Mouse (Mus musculus) thymus, adult 2 months (tissue): Measurements from ENCODE around the gene Gprc5b. TPM values are rescaled to one million over a fixed set of nuclear protein-coding genes. Genes with fewer than 3 reads are reported as not detected.
A peak's percentile ranks its signal among the peaks of the same experiment; 100 is the strongest.

Experiments
- DNase-seq: peaks from one replicate; pipeline ENCODE4 v3.0.0; 2021
- H3K27ac ChIP-seq: fragments of 200-500 bp; 2 replicates; pipeline ENCODE4 v1.5.1; 2012; ENCODE audit warnings: low read length, control low read depth; ENCODE audit not compliant: control insufficient read depth, insufficient read depth
- H3K27me3 ChIP-seq: fragments of 200-500 bp; 2 replicates; pipeline ENCODE4 v1.6.1; 2012; ENCODE audit warnings: mild to moderate bottlenecking, low read length, moderate library complexity, mixed read lengths; ENCODE audit not compliant: control insufficient read depth, insufficient read depth
- H3K36me3 ChIP-seq: fragments of 200-500 bp; 2 replicates; pipeline ENCODE4 v1.6.1; 2012; ENCODE audit warnings: mild to moderate bottlenecking, low read length, moderate library complexity; ENCODE audit not compliant: control insufficient read depth, insufficient read depth
- H3K4me1 ChIP-seq: fragments of 200-500 bp; replicated peaks from 2 replicates; pipeline ENCODE4 v1.6.1; 2012; ENCODE audit warnings: low read length; ENCODE audit not compliant: control insufficient read depth, insufficient read depth
- H3K4me3 ChIP-seq: fragments of 200-500 bp; 2 replicates; pipeline ENCODE4 v1.5.1; 2012; ENCODE audit warnings: mild to moderate bottlenecking, low read length, control low read depth, moderate library complexity; ENCODE audit not compliant: control insufficient read depth, insufficient read depth
- CTCF ChIP-seq: fragments of 200-500 bp; IDR thresholded peaks from 2 replicates; pipeline ENCODE4 v1.5.1; 2012; ENCODE audit warnings: mild to moderate bottlenecking, control low read depth, low read length, moderate library complexity, borderline replicate concordance; ENCODE audit not compliant: control insufficient read depth, poor library complexity, insufficient read depth; ENCODE audit errors: extremely low read depth
- POLR2A ChIP-seq: fragments of 200-500 bp; IDR thresholded peaks from 2 replicates; pipeline ENCODE4 v1.6.1; 2012; ENCODE audit warnings: mild to moderate bottlenecking, low read length, control low read depth, moderate library complexity; ENCODE audit not compliant: control insufficient read depth, poor library complexity, insufficient read depth; ENCODE audit errors: extremely low read depth
- WGBS: fragments of 180-500 bp; shearing (Covaris S2); methylation state at CpG from one replicate; pipeline ENCODE4 v1.1.7; 2018; 5-methylcytosine and 5-hydroxymethylcytosine counted together
- polyA plus RNA-seq: library from polyadenylated mRNA; depleted of rRNA; stranded (reverse); fragments of >200 nt; gene quantifications from 2 replicates; pipeline ENCODE4 v1.2.3, GENCODE M21; 2012; rRNA removed

The Gprc5b gene
- 15.2 and 20.0 TPM in 2 replicates for polyA plus RNA-seq

DNA sequence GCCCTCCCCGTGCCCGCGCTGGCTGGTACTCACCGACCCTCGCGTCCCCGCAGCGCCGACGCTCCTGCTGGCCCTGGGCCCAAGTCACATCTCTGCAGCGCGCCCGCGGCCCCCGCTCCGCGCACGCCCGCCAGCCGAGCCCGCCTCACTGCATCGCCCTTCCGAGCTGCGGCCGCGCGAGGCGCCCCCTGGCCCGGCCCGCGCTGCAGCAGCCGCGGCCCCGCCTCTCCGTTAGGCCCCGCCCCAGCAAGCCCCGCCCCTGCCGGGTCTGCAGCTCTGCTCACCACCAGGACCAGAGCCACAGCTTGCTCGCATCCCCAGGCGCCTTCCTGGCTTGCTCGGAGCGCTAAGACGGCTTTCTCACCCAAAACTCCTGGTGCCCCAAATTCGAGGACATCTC, at the start of gene Gprc5b:
Gene Gprc5b (minus strand): TSS at position 205 of the 400 bp plus-strand sequence.
- Histone ChIP-seq H3K36me3 (no peaks in the 10 kb centered on the region), H3K4me1 (peaks cover 17% of the 10 kb centered on the region), H3K27ac (no peak within 1 kb of the TSS), H3K27me3 (peaks cover 11% of the 10 kb centered on the region), H3K4me3 (peak within 1 kb of the TSS; percentile 38)
- WGBS: under 1% methylated on average over 44 of the region's 44 CpGs
- peak; percentile 93 for DNase-seq
- TF ChIP-seq POLR2A (no peak), CTCF (peak; percentile 36; the same call in 1 of the 2 replicates)

GRCm38 (mm10) chr7:119041502-119041901, 46.5 kb upstream of the Gprc5b start:
- Histone ChIP-seq H3K27me3 (no peaks in the 10 kb centered on the region), H3K27ac (no peak overlapping the region), H3K4me1 (no peaks in the 10 kb centered on the region), H3K36me3 (no peaks in the 10 kb centered on the region), H3K4me3 (no peak overlapping the region)
- no peak for TF ChIP-seq POLR2A
- no peak for DNase-seq

- H3K4me1 ChIP-seq: no peaks in the 10 kb centered on the region
- H3K36me3 ChIP-seq: no peaks in the 10 kb centered on the region
- no peaks in the 10 kb centered on the region for H3K27me3 ChIP-seq
- DNase-seq: no peak
- TF ChIP-seq CTCF (no peak), POLR2A (no peak)
- no peak overlapping the region for H3K4me3 ChIP-seq
- H3K27ac ChIP-seq: no peak overlapping the region
These were observed 42.6 kb upstream of the Gprc5b start for GRCm38 (mm10) chr7:119037581-119037980.

GRCm38 (mm10) chr7:119034243-119034961, 39.4 kb upstream of the Gprc5b start:
- Histone ChIP-seq H3K27me3 (no peaks in the 10 kb centered on the region), H3K4me1 (no peaks in the 10 kb centered on the region), H3K4me3 (no peak overlapping the region), H3K36me3 (no peaks in the 10 kb centered on the region), H3K27ac (no peak overlapping the region)
- WGBS: 62% methylated on average over 15 of the region's 15 CpGs
- TF ChIP-seq POLR2A (no peak), CTCF (no peak)
- no peak for DNase-seq

DNA sequence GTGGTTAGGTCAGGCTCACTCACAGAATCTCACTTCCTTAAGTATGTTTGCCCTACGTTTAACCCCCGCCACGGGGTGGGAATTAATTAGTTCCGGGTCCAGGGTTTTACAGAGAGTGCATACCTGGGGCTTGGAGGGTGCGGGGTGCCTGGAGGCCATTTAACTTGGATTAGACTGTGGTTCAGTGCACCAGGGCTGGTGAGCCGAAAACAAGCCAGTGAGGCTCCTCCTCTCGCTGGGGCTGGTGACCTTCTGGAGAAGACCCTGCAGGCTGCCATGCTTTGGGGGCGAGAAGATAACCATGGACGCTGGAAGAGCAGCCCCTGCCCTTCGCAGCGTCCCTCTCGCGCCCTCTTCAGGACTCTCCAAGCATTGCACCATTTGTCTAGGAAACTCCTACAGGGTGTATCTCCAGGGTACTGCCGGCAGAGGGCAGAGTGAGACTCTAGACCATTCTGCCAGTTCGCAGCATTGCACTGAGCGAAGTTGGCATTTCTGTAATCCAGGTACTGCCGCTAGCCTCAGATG, 28.4 kb upstream of the Gprc5b start:
- Histone ChIP-seq H3K27ac (no peak overlapping the region), H3K4me3 (no peak overlapping the region), H3K27me3 (no peaks in the 10 kb centered on the region), H3K36me3 (no peaks in the 10 kb centered on the region), H3K4me1 (no peaks in the 10 kb centered on the region)
- DNase-seq: peak; percentile 49
- peak; percentile 79; the same call in 1 of the 2 replicates for TF ChIP-seq CTCF
- TF ChIP-seq POLR2A: no peak
- 40% methylated on average over 17 of the region's 17 CpGs for WGBS

DNA sequence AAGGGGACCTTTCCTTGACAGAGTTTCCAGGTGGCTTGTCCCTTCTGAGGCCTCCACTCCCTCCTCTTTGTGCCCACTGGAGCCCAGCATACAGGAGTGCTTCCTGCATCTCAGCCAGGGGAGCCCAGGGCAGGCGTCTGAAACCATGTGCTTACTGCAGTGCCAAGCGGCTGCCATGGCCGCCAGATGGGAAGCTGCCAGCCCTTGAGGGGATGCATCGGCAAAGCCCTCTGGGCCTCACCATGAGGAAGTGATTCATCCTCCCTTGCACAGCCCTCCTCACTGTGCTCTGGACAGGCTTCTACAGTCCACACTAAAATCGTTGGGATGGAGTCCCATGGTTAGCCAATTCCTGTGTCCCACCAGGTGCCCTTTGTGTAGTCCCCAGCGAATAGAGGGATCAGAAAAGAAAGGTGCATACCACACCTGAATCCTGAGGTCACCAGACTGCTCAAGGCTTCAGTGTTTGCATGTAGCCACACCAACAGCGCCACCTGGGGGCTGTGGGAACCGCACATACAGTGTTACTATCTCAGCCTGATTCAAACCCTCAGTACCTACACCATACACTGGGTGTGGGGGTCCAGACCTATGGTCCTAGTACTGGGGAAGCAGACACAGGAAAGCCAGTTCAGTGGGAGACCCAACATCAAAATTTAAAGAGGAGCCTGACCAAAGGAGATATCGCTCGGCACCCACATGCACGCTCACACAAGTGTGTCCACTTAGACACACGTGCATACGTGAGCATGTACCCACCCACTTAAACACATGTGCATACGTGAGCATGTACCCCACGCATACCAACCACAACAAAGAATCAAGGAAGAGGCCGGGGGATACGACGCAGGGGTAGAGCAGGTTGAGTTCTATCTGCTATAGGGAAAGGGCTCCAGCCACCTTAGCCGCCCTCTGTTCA, 27.5 kb upstream of the Gprc5b start:
- peak; percentile 30 for DNase-seq
- H3K36me3 ChIP-seq: no peaks in the 10 kb centered on the region
- H3K27me3 ChIP-seq: no peaks in the 10 kb centered on the region
- no peak overlapping the region for H3K27ac ChIP-seq
- TF ChIP-seq POLR2A (no peak), CTCF (0 out of 2 replicates have a peak, but pooled peaks have one; percentile 10)
- 68% methylated on average over 19 of the region's 19 CpGs for WGBS
- H3K4me1 ChIP-seq: no peaks in the 10 kb centered on the region
- no peak overlapping the region for H3K4me3 ChIP-seq
